In genomic region chr2:106200130-106200529, GRCm38 (mm10) we compare ENCODE assay signal across 20 mouse cellular contexts.
A peak's percentile ranks its signal among the peaks of the same experiment; 100 is the strongest.
DNase-seq lines count a peak whose midpoint lies in the region; ATAC-seq and TF ChIP-seq lines count a peak whose summit lies in the region.
"Had no signal": no experiment of that assay in that cellular context is flagged by ENCODE, and none has a peak within 500 bp of the region (broad histone marks: within the 10 kb centered on the region; RNA-seq: fewer than 3 reads in every experiment).

No protein-coding gene starts in this region.

- peak; percentile 17 for DNase-seq in lung, embryonic 14.5 days
- DNase-seq in lung, postnatal 25 days (ENCODE audit: low spot score), result no peak
- peak; percentile 58 for DNase-seq in ES-CJ7 (ENCODE audit: low read depth, low spot score)
- DNase-seq in ZHBTc4 (ENCODE audit: low read depth, low spot score), result peak; percentile 71
- DNase-seq in cerebellum, adult 18-20 months, result no peak
- DNase-seq in left cerebral cortex, adult 9 months (ENCODE audit: low spot score in 2 of 2), result no peak
- no peak for DNase-seq in embryo, embryonic 10.5 days (ENCODE audit: low spot score)
- DNase-seq: cerebellum, postnatal 25 days; gastrocnemius, postnatal 36 days; heart, postnatal 14 days; kidney, postnatal 10 days; lung, adult 2 months; right cerebral cortex, adult 18-20 months had no signal

- no peak overlapping the region for H3K4me3 ChIP-seq in lung, embryonic 14.5 days (ENCODE audit: low read depth, low read length)
- H3K4me3 ChIP-seq: forebrain, embryonic 12.5 days; left cerebral cortex, adult 2 months; limb, embryonic 12.5 days; megakaryocyte, embryonic 14.5 days had no signal

- peaks cover 4% of the 10 kb centered on the region; the same call in 1 of the 2 replicates for H3K9me3 ChIP-seq in lung, embryonic 14.5 days (ENCODE audit: low read depth, low read length)

- H3K27me3 ChIP-seq in lung, embryonic 14.5 days (ENCODE audit: insufficient read depth, low read length), result peaks cover 6% of the 10 kb centered on the region; the same call in 1 of the 2 replicates
- H3K27me3 ChIP-seq: forebrain, embryonic 12.5 days; megakaryocyte, embryonic 14.5 days had no signal

- WGBS in lung, embryonic 14.5 days, result 94% methylated on average over 2 of the region's 2 CpGs

- no peak overlapping the region for H3K27ac ChIP-seq in lung, embryonic 14.5 days (ENCODE audit: low read depth)
- H3K27ac ChIP-seq: forebrain, embryonic 12.5 days; hindbrain, embryonic 14.5 days; left cerebral cortex, adult 2 months; limb, embryonic 12.5 days had no signal

- no peak overlapping the region for H3K4me2 ChIP-seq in lung, embryonic 14.5 days
- H3K4me2 ChIP-seq: forebrain, embryonic 12.5 days; heart, embryonic 11.5 days; hindbrain, embryonic 14.5 days; limb, embryonic 12.5 days had no signal

- no peak overlapping the region for H3K9ac ChIP-seq in lung, embryonic 14.5 days
- H3K9ac ChIP-seq: forebrain, embryonic 12.5 days; hindbrain, embryonic 14.5 days; limb, embryonic 12.5 days had no signal

- no peaks in the 10 kb centered on the region for H3K36me3 ChIP-seq in lung, embryonic 14.5 days (ENCODE audit: insufficient read depth)
- H3K36me3 ChIP-seq: forebrain, embryonic 12.5 days; limb, embryonic 12.5 days had no signal

- H3K4me1 ChIP-seq in lung, embryonic 14.5 days (ENCODE audit: insufficient read depth), result no peaks in the 10 kb centered on the region
- H3K4me1 ChIP-seq: limb, embryonic 12.5 days; megakaryocyte, embryonic 14.5 days had no signal

- no peak for ATAC-seq in lung, embryonic 14.5 days (ENCODE audit: insufficient read depth)
- ATAC-seq: intestine, embryonic 16.5 days had no signal

- TF ChIP-seq CTCF in lung, embryonic 14.5 days (IDR thresholded peaks at IDR 0.05; ENCODE audit: low read depth), result 0 out of 2 replicates have a peak, but pooled peaks have one; percentile 6

Comparison
In these comparisons a context has a peak if more than half of its experiments do, and no peak if none do; other contexts are left out.
1. DNase-seq: peak in lung, embryonic 14.5 days (single experiment), ES-CJ7 (single experiment) and ZHBTc4 (single experiment); none in lung, postnatal 25 days (single experiment), cerebellum, adult 18-20 months (0 of 2), left cerebral cortex, adult 9 months (0 of 2) and embryo, embryonic 10.5 days (single experiment).